Mouse (Mus musculus): Measurements from ENCODE around the gene Gm49366. TPM values are rescaled to one million over a fixed set of nuclear protein-coding genes. Genes with fewer than 3 reads are reported as not detected.
"Not testable (repeated sequence)": the region's sequence is repeated elsewhere in the genome, so short reads cannot be mapped to it uniquely, and the experiment has no call there.

Gm49366 gene
- polyA plus RNA-seq (2014; fragmentation: Nextera tagmentation; extraction: Ambion mirVana), result not detected in 2 replicates

DNA sequence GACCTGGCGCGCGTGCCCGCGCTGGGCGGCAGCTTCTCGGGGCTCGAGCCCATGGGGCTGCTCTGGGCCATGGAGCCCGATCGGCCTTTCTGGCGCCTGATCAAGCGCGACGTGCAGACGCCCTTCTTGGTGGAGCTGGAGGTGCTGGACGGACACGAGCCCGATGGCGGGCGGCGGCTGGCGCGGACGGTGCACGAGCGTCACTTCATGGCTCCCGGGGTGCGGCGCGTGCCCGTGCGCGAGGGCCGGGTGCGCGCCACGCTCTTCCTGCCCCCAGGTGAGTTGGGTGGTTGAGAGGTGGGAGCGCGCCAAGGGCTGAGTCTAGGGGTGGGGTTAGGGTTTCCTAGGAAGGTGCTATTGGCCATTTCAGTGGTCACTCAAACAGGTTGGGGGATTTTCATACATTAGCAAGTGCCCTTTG, at the start of gene Gm49366:
TSS of gene Gm49366 (plus strand) at position 245 of the 421 bp plus-strand sequence.
- 3% methylated on average over 39 of the region's 39 CpGs for WGBS

DNA sequence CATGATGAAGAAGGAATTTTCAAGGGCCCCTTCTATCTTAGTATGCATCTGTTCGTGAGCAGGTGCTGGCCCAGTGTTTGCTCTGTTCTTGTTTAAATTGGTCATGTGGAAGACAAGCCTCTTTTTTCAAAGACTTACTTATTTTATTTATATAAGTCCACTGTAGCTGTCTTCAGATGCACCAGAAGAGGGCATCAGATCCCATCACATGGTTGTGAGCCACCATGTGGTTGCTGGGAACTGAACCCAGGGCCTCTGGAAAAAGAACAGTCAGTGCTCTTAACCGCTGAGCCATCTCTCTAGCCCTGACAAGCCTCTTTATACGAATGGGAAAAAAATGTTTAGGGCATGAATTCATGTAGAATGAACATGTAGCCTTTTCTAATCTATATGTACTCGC, 49.4 kb upstream of the Gm49366 start:
- Histone ChIP-seq H3K9me3 (ENCODE audit: control insufficient read depth, low read length) (no peaks in the 10 kb centered on the region), H3K4me2 (ENCODE audit: low read length) (peak overlapping the region; percentile 73; the same call in 1 of the 2 replicates), H3K27ac (replicated peaks in 1 of 2; ENCODE audit: control insufficient read depth in 1 of 2, insufficient read depth in 1 of 2, low read depth in 2 of 2, low read length in 2 of 2) (no peak overlapping the region), H3K36me3 (ENCODE audit: control insufficient read depth, insufficient read depth, low read length) (peaks cover 29% of the 10 kb centered on the region), H3K4me3 (ENCODE audit: control insufficient read depth in 1 of 2, insufficient read depth in 1 of 2, low read depth in 1 of 2, low read length in 2 of 2) (no peak overlapping the region; a peak in 2 of 4 replicates), H3K27me3 (ENCODE audit: control insufficient read depth, insufficient read depth, low read length) (no peaks in the 10 kb centered on the region), H3K4me1 (ENCODE audit: control insufficient read depth in 2 of 2, insufficient read depth in 2 of 2, low read length in 2 of 2) (peaks cover 9 to 14% of the 10 kb centered on the region in 2 experiments; a peak in 3 of 4 replicates), H3K9ac (ENCODE audit: low read length) (no peak overlapping the region)
- WGBS, result 94% methylated on average over 4 of the region's 4 CpGs
- ATAC-seq (ENCODE audit: insufficient number of reproducible peaks, insufficient read depth, low FRiP score, low read depth), result no peak

More for the DNA sequence above, at the start of gene Gm49366:
- H3K4me3 ChIP-seq (ENCODE audit: control insufficient read depth in 1 of 2, insufficient read depth in 1 of 2, low read depth in 1 of 2, low read length in 2 of 2), result peak within 1 kb of the TSS; percentile 41 to 49
- H3K4me1 ChIP-seq (ENCODE audit: control insufficient read depth in 2 of 2, insufficient read depth in 2 of 2, low read length in 2 of 2); H3K27ac ChIP-seq (replicated peaks in 1 of 2; ENCODE audit: control insufficient read depth in 1 of 2, insufficient read depth in 1 of 2, low read depth in 2 of 2, low read length in 2 of 2); H3K9me3 ChIP-seq (ENCODE audit: control insufficient read depth, low read length); H3K27me3 ChIP-seq (ENCODE audit: control insufficient read depth, insufficient read depth, low read length); ATAC-seq (ENCODE audit: insufficient number of reproducible peaks, insufficient read depth, low FRiP score, low read depth); H3K36me3 ChIP-seq (ENCODE audit: control insufficient read depth, insufficient read depth, low read length): not testable (repeated sequence)
- H3K4me2 ChIP-seq (ENCODE audit: low read length), result peak within 1 kb of the TSS; percentile 73
- H3K9ac ChIP-seq (ENCODE audit: low read length), result peak within 1 kb of the TSS; percentile 68

DNA sequence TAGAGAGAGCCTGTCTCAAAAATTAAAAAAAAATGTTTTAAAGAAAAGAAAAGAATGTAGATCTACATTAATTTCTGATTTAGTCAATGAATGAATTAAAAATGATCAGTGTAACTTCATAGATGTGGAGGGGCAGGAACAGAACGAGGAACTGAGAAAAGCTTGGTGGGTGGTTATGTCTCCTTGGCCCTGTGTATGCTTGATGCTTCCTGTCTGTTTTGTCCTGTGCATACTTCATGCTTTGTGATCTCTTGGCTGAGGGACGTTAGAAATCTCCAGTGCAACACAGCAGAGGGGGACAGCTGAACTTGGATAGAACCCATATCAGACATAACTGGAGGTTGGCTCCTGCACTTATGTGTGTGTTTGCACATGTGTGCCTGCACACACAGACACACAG, 41.5 kb upstream of the Gm49366 start:
- Histone ChIP-seq H3K9me3 (ENCODE audit: control insufficient read depth, low read length) (peaks cover 7% of the 10 kb centered on the region), H3K27ac (replicated peaks in 1 of 2; ENCODE audit: control insufficient read depth in 1 of 2, insufficient read depth in 1 of 2, low read depth in 2 of 2, low read length in 2 of 2) (no peak overlapping the region), H3K4me1 (ENCODE audit: control insufficient read depth in 2 of 2, insufficient read depth in 2 of 2, low read length in 2 of 2) (peaks cover 14 to 22% of the 10 kb centered on the region in 2 experiments), H3K4me3 (ENCODE audit: control insufficient read depth in 1 of 2, insufficient read depth in 1 of 2, low read depth in 1 of 2, low read length in 2 of 2) (no peak overlapping the region), H3K9ac (ENCODE audit: low read length) (no peak overlapping the region), H3K27me3 (ENCODE audit: control insufficient read depth, insufficient read depth, low read length) (no peaks in the 10 kb centered on the region), H3K4me2 (ENCODE audit: low read length) (no peak overlapping the region), H3K36me3 (ENCODE audit: control insufficient read depth, insufficient read depth, low read length) (peaks cover 19% of the 10 kb centered on the region)
- WGBS, result 63% methylated on average over 2 of the region's 2 CpGs
- ATAC-seq (ENCODE audit: insufficient number of reproducible peaks, insufficient read depth, low FRiP score, low read depth), result no peak

DNA sequence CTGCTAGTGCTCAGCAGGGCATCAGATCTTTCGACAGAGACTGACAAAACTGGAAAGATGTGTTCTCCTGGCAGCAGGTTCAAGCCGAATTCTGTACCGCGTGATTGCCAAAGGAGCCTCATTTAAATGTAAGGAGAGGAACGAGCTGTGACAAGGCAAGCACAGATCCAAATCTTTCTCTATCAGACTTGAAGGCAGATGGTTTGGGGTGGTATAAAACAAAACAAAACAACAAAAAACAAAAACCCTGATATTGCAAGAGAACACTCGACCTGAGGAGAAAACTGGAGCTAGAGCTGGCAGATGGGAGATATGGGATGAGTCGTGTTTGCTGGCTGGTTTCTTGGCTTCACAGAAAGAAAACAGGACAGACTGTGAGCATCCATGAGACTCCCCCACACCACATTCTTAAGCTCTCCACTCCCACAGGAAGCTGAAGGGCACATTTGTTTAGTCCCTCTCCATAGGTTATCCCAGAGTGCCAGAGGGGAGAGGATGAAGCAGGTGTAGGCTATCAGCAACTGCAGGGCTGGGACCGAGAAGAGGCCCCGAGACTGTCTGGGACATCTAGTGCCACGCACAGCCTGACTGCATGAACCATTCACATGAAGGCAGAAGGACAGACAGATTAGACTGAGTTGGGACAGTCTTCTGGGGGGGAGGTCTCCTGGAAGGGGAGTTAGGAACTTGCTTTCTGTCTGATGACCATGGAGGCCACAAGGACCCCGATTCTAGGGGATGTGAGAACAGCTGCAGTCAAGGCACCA, 40.2 kb upstream of the Gm49366 start:
- H3K36me3 ChIP-seq (ENCODE audit: control insufficient read depth, insufficient read depth, low read length), result peaks cover 10% of the 10 kb centered on the region; the same call in 1 of the 2 replicates
- no peak for ATAC-seq (ENCODE audit: insufficient number of reproducible peaks, insufficient read depth, low FRiP score, low read depth)
- H3K27me3 ChIP-seq (ENCODE audit: control insufficient read depth, insufficient read depth, low read length), result no peaks in the 10 kb centered on the region
- 0 out of 2 replicates have a peak overlapping the region, but pooled peaks have one; percentile 0 for H3K9ac ChIP-seq (ENCODE audit: low read length)
- H3K9me3 ChIP-seq (ENCODE audit: control insufficient read depth, low read length), result peaks cover 10% of the 10 kb centered on the region
- H3K4me1 ChIP-seq (ENCODE audit: control insufficient read depth in 2 of 2, insufficient read depth in 2 of 2, low read length in 2 of 2), result peaks cover 14 to 22% of the 10 kb centered on the region in 2 experiments
- no peak overlapping the region for H3K4me2 ChIP-seq (ENCODE audit: low read length)
- 45% methylated on average over 11 of the region's 11 CpGs for WGBS
- H3K27ac ChIP-seq (replicated peaks in 1 of 2; ENCODE audit: control insufficient read depth in 1 of 2, insufficient read depth in 1 of 2, low read depth in 2 of 2, low read length in 2 of 2), result peak overlapping the region; percentile 4 to 41; a peak in 2 of 4 replicates
- no peak overlapping the region for H3K4me3 ChIP-seq (ENCODE audit: control insufficient read depth in 1 of 2, insufficient read depth in 1 of 2, low read depth in 1 of 2, low read length in 2 of 2)

DNA sequence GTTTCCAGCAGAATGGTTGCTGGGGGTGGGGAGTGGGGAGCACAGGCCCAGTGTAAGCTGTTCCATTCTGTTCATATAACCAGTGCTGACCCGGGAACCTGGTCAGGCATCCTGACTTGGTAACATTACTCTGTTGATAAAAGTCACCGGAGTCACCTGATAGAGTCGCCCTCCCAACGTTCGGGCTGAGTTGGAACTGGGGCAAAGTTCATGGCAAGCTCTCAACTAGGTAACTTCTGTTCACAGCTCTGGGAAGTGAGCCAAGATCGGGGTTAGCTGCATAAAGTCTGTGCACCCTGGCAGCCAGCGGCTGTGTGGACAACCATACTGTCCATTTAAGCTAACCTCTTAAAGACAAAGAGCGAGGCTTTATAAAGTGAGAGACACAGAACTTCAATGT, 39.5 kb upstream of the Gm49366 start:
- not testable (repeated sequence) for H3K4me3 ChIP-seq (ENCODE audit: control insufficient read depth in 1 of 2, insufficient read depth in 1 of 2, low read depth in 1 of 2, low read length in 2 of 2); H3K9ac ChIP-seq (ENCODE audit: low read length)
- peak; percentile 65 for ATAC-seq (ENCODE audit: insufficient number of reproducible peaks, insufficient read depth, low FRiP score, low read depth)

DNA sequence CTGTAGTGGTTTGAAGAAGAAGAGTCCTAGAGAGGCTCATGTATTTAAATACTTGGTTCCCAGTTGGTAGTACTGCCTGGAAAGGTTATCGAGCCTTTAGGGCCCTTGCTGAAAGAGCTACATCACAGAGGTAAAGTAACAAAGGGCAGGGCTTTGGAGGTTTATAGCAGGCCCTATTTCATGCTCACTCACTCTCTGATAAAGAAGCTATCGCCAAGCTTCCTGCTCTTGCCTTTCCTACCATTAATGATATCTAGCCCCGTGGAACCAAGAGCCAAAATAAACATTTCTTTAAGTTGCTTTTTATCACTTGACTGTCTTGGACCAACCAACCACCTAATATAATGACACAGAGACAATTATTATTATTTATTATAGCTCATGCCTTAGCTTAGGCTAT, 38.3 kb upstream of the Gm49366 start:
- Histone ChIP-seq H3K27ac (replicated peaks in 1 of 2; ENCODE audit: control insufficient read depth in 1 of 2, insufficient read depth in 1 of 2, low read depth in 2 of 2, low read length in 2 of 2) (peak overlapping the region in 1 of 2 experiments; percentile 76; a peak in 1 of 4 replicates), H3K4me1 (ENCODE audit: control insufficient read depth in 2 of 2, insufficient read depth in 2 of 2, low read length in 2 of 2) (peaks cover 14 to 22% of the 10 kb centered on the region in 2 experiments), H3K36me3 (ENCODE audit: control insufficient read depth, insufficient read depth, low read length) (no peaks in the 10 kb centered on the region), H3K4me2 (ENCODE audit: low read length) (no peak overlapping the region), H3K27me3 (ENCODE audit: control insufficient read depth, insufficient read depth, low read length) (no peaks in the 10 kb centered on the region), H3K9me3 (ENCODE audit: control insufficient read depth, low read length) (peaks cover 10% of the 10 kb centered on the region), H3K4me3 (ENCODE audit: control insufficient read depth in 1 of 2, insufficient read depth in 1 of 2, low read depth in 1 of 2, low read length in 2 of 2) (no peak overlapping the region), H3K9ac (ENCODE audit: low read length) (no peak overlapping the region)
- WGBS, result 63% methylated on average over 3 of the region's 3 CpGs
- no peak for ATAC-seq (ENCODE audit: insufficient number of reproducible peaks, insufficient read depth, low FRiP score, low read depth)

More for the DNA sequence above, 39.5 kb upstream of the Gm49366 start:
- WGBS, result 11% methylated on average over 8 of the region's 8 CpGs
- Histone ChIP-seq H3K27ac (replicated peaks in 1 of 2; ENCODE audit: control insufficient read depth in 1 of 2, insufficient read depth in 1 of 2, low read depth in 2 of 2, low read length in 2 of 2) (peak overlapping the region; percentile 66 to 76), H3K4me2 (ENCODE audit: low read length) (peak overlapping the region; percentile 43; the same call in 1 of the 2 replicates), H3K4me1 (ENCODE audit: control insufficient read depth in 2 of 2, insufficient read depth in 2 of 2, low read length in 2 of 2) (peaks cover 14 to 22% of the 10 kb centered on the region in 2 experiments)
- H3K27me3 ChIP-seq (ENCODE audit: control insufficient read depth, insufficient read depth, low read length); H3K9me3 ChIP-seq (ENCODE audit: control insufficient read depth, low read length); H3K36me3 ChIP-seq (ENCODE audit: control insufficient read depth, insufficient read depth, low read length): not testable (repeated sequence)

DNA sequence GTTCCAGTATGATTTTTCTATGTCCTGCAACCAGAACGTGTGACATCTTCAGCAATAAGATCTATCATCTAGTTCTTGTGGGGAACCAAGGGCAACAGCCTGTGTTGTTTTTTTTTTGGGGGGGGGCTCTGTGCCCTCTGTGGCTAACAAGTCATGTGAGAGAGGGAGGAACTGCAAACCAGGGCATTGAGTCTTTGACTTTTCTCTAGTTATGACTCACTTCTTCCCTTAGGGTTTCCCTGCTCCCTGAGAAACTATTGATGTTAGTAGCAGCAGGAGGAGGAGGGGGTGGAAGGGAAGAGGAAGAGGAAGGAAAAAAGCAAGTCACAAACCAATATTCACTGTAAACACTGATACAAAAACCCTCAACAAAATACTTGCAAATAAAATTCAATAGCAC, 34.9 kb upstream of the Gm49366 start:
- Histone ChIP-seq H3K4me1 (ENCODE audit: control insufficient read depth in 2 of 2, insufficient read depth in 2 of 2, low read length in 2 of 2) (peaks cover 10 to 16% of the 10 kb centered on the region in 2 experiments), H3K9me3 (ENCODE audit: control insufficient read depth, low read length) (peaks cover 10% of the 10 kb centered on the region), H3K27me3 (ENCODE audit: control insufficient read depth, insufficient read depth, low read length) (no peaks in the 10 kb centered on the region), H3K27ac (replicated peaks in 1 of 2; ENCODE audit: control insufficient read depth in 1 of 2, insufficient read depth in 1 of 2, low read depth in 2 of 2, low read length in 2 of 2) (no peak overlapping the region), H3K4me2 (ENCODE audit: low read length) (no peak overlapping the region), H3K9ac (ENCODE audit: low read length) (no peak overlapping the region), H3K4me3 (ENCODE audit: control insufficient read depth in 1 of 2, insufficient read depth in 1 of 2, low read depth in 1 of 2, low read length in 2 of 2) (no peak overlapping the region), H3K36me3 (ENCODE audit: control insufficient read depth, insufficient read depth, low read length) (no peaks in the 10 kb centered on the region)
- ATAC-seq (ENCODE audit: insufficient number of reproducible peaks, insufficient read depth, low FRiP score, low read depth), result no peak
- 79% methylated on average over 1 of the region's 1 CpGs for WGBS

All from heart, embryonic 14.5 days (tissue).